Mouse (Mus musculus): ENCODE data around the gene Ankrd33b. TPM values are rescaled to one million over a fixed set of nuclear protein-coding genes. Genes with fewer than 3 reads are reported as not detected.

Ankrd33b gene
- total RNA-seq, 1 experiment, result 3.8 TPM

DNA sequence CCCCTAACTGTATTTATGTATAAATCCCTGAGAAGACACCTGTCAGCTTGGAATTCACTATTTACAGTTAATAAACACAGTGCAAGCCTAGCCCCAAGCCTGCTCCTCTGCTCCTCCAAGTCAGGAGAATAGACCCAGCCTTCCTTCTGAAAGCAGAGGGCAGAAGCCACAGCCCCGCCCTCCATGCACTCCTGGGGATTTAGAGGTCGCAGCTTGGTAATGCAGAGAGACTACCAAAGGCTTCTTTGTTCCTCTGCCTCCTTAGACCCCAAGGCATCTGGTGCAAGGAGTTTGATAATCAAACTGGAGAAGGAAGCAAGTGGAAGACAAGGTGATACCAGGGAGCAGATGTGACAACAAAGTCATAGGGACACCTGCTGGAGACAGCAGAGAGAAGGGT lies 73.2 kb downstream of the Ankrd33b start:
- Histone ChIP-seq H3K9ac (ENCODE audit: insufficient read depth, low read depth, low read length, poor library complexity, severe bottlenecking) (no peak overlapping the region), H3K4me3 (ENCODE audit: insufficient read depth in 1 of 2, low read depth in 1 of 2, low read length in 2 of 2, poor library complexity in 1 of 2, severe bottlenecking in 1 of 2) (no peak overlapping the region), H3K27ac (ENCODE audit: insufficient read depth, low read depth, low read length, poor library complexity, severe bottlenecking) (no peak overlapping the region), H3K36me3 (ENCODE audit: control insufficient read depth, insufficient read depth, low read length, poor library complexity, severe bottlenecking) (no peaks in the 10 kb centered on the region), H3K9me3 (ENCODE audit: control insufficient read depth, insufficient read depth, low read depth, low read length) (no peaks in the 10 kb centered on the region), H3K4me1 (ENCODE audit: control insufficient read depth in 2 of 2, insufficient read depth in 2 of 2, low read length in 2 of 2, poor library complexity in 1 of 2) (peaks cover 0 to 7% of the 10 kb centered on the region in 2 experiments; a peak in 2 of 4 replicates)
- no peak for TF ChIP-seq ZC3H11A (IDR thresholded peaks at IDR 0.05; ENCODE audit: borderline replicate concordance, low read depth, low read length)
- no peak for TF ChIP-seq MAFK (IDR thresholded peaks at IDR 0.05; ENCODE audit: insufficient read depth, low read depth, low read length)
- no peak for TF ChIP-seq ZNF384 (IDR thresholded peaks at IDR 0.05; ENCODE audit: low read depth, low read length)
- TF ChIP-seq CHD2 (IDR thresholded peaks at IDR 0.05; ENCODE audit: low read depth, low read length), result no peak
- TF ChIP-seq HCFC1 (IDR thresholded peaks at IDR 0.05; ENCODE audit: borderline replicate concordance, insufficient read depth, low read length), result no peak
- in situ Hi-C loops (cut with MboI; ENCODE audit: low sequenced_read_pairs in 2 of 2, unreplicated experiment in 2 of 2), result no loop called here
- peak; percentile 46 for DNase-seq (ENCODE audit: low read depth, low spot score)

GRCm38 (mm10) chr15:31292627-31293026 lies 74.9 kb downstream of the Ankrd33b start:
- in situ Hi-C loops (cut with MboI; ENCODE audit: low sequenced_read_pairs in 2 of 2, unreplicated experiment in 2 of 2), result no loop called here
- no peak for DNase-seq (ENCODE audit: low read depth, low spot score)
- peaks cover 0 to 7% of the 10 kb centered on the region in 2 experiments; a peak in 2 of 4 replicates for H3K4me1 ChIP-seq (ENCODE audit: control insufficient read depth in 2 of 2, insufficient read depth in 2 of 2, low read length in 2 of 2, poor library complexity in 1 of 2)
- no peaks in the 10 kb centered on the region for H3K36me3 ChIP-seq (ENCODE audit: control insufficient read depth, insufficient read depth, low read length, poor library complexity, severe bottlenecking)
- no peak overlapping the region for H3K9ac ChIP-seq (ENCODE audit: insufficient read depth, low read depth, low read length, poor library complexity, severe bottlenecking)
- no peak overlapping the region for H3K4me3 ChIP-seq (ENCODE audit: insufficient read depth in 1 of 2, low read depth in 1 of 2, low read length in 2 of 2, poor library complexity in 1 of 2, severe bottlenecking in 1 of 2)
- TF ChIP-seq ZNF384 (IDR thresholded peaks at IDR 0.05; ENCODE audit: low read depth, low read length), result no peak
- no peak for TF ChIP-seq HCFC1 (IDR thresholded peaks at IDR 0.05; ENCODE audit: borderline replicate concordance, insufficient read depth, low read length)
- no peak for TF ChIP-seq ZC3H11A (IDR thresholded peaks at IDR 0.05; ENCODE audit: borderline replicate concordance, low read depth, low read length)
- no peak for TF ChIP-seq MAFK (IDR thresholded peaks at IDR 0.05; ENCODE audit: insufficient read depth, low read depth, low read length)
- TF ChIP-seq CHD2 (IDR thresholded peaks at IDR 0.05; ENCODE audit: low read depth, low read length), result no peak
- H3K27ac ChIP-seq (ENCODE audit: insufficient read depth, low read depth, low read length, poor library complexity, severe bottlenecking), result no peak overlapping the region
- H3K9me3 ChIP-seq (ENCODE audit: control insufficient read depth, insufficient read depth, low read depth, low read length), result no peaks in the 10 kb centered on the region

DNA sequence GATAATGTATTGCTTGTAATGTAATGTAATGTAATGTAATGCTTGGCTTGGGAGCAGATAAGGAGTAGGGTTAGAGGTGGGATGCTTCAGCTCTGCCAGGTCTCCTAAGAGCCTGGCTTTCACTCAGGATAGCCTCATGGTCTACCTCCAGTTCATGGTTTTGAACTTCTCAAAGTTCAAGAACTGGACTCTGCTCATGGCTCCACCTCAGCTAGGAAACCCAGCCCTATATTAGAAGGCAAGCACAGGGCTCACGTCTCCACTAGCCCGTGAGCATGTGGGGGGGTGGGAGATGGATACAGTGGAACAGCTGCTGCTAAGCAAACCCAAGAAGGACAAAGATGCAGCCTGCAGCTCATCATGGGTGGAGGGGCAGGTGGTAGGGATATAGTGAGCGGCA lies 81.8 kb downstream of the Ankrd33b start:
- no peak overlapping the region for H3K27ac ChIP-seq (ENCODE audit: insufficient read depth, low read depth, low read length, poor library complexity, severe bottlenecking)
- H3K4me1 ChIP-seq (ENCODE audit: control insufficient read depth in 2 of 2, insufficient read depth in 2 of 2, low read length in 2 of 2, poor library complexity in 1 of 2), result no peaks in the 10 kb centered on the region
- TF ChIP-seq ZNF384 (IDR thresholded peaks at IDR 0.05; ENCODE audit: low read depth, low read length), result no peak
- no peak for TF ChIP-seq HCFC1 (IDR thresholded peaks at IDR 0.05; ENCODE audit: borderline replicate concordance, insufficient read depth, low read length)
- TF ChIP-seq CHD2 (IDR thresholded peaks at IDR 0.05; ENCODE audit: low read depth, low read length), result no peak
- no peak for TF ChIP-seq ZC3H11A (IDR thresholded peaks at IDR 0.05; ENCODE audit: borderline replicate concordance, low read depth, low read length)
- no peak for TF ChIP-seq MAFK (IDR thresholded peaks at IDR 0.05; ENCODE audit: insufficient read depth, low read depth, low read length)
- H3K36me3 ChIP-seq (ENCODE audit: control insufficient read depth, insufficient read depth, low read length, poor library complexity, severe bottlenecking), result no peaks in the 10 kb centered on the region
- no peaks in the 10 kb centered on the region for H3K9me3 ChIP-seq (ENCODE audit: control insufficient read depth, insufficient read depth, low read depth, low read length)
- DNase-seq (ENCODE audit: low read depth, low spot score), result no peak
- in situ Hi-C loops (cut with MboI; ENCODE audit: low sequenced_read_pairs in 2 of 2, unreplicated experiment in 2 of 2), result no loop called here
- no peak overlapping the region for H3K9ac ChIP-seq (ENCODE audit: insufficient read depth, low read depth, low read length, poor library complexity, severe bottlenecking)
- no peak overlapping the region for H3K4me3 ChIP-seq (ENCODE audit: insufficient read depth in 1 of 2, low read depth in 1 of 2, low read length in 2 of 2, poor library complexity in 1 of 2, severe bottlenecking in 1 of 2)

DNA sequence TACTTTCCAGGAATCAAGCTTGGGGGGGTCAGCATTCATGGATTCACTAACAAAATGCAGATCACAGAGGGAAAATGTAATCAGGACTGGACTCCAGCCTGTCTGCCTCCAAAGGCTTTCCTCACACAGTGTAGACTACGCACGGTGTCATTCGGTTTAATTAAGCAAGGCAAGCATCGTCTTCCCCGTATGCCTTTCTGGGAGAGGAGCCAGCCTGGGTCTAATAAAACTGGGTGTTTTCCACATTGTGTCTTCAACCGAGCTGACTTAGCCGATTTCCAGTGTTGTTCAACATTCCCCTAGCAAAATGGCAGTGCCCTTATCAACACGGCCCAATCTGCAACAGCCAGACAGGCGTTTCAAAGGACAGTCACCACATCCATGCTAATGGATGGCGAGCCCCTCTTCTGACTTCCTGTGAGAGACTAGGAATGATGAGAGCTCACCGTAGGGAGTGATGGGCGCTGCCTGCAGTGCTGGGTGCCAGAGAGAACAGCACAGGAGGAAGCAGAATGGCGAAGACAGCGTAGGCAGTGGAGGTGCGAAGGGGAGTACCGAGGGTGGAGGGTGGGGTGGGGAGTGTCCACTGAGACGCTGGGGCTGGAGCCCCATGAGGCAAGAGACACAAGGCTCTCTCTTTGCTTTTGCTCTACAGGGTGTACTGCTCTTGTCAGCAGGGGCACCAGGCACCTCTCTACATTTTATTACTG lies 82.4 kb downstream of the Ankrd33b start:
- TF ChIP-seq CHD2 (IDR thresholded peaks at IDR 0.05; ENCODE audit: low read depth, low read length), result no peak
- Histone ChIP-seq H3K36me3 (ENCODE audit: control insufficient read depth, insufficient read depth, low read length, poor library complexity, severe bottlenecking) (no peaks in the 10 kb centered on the region), H3K4me1 (ENCODE audit: control insufficient read depth in 2 of 2, insufficient read depth in 2 of 2, low read length in 2 of 2, poor library complexity in 1 of 2) (no peaks in the 10 kb centered on the region), H3K9ac (ENCODE audit: insufficient read depth, low read depth, low read length, poor library complexity, severe bottlenecking) (no peak overlapping the region), H3K27ac (ENCODE audit: insufficient read depth, low read depth, low read length, poor library complexity, severe bottlenecking) (no peak overlapping the region), H3K9me3 (ENCODE audit: control insufficient read depth, insufficient read depth, low read depth, low read length) (no peaks in the 10 kb centered on the region), H3K4me3 (ENCODE audit: insufficient read depth in 1 of 2, low read depth in 1 of 2, low read length in 2 of 2, poor library complexity in 1 of 2, severe bottlenecking in 1 of 2) (no peak overlapping the region)
- in situ Hi-C loops (cut with MboI; ENCODE audit: low sequenced_read_pairs in 2 of 2, unreplicated experiment in 2 of 2), result no loop called here
- DNase-seq (ENCODE audit: low read depth, low spot score), result no peak

- Histone ChIP-seq H3K4me1 (ENCODE audit: control insufficient read depth in 2 of 2, insufficient read depth in 2 of 2, low read length in 2 of 2, poor library complexity in 1 of 2) (no peaks in the 10 kb centered on the region), H3K27ac (ENCODE audit: insufficient read depth, low read depth, low read length, poor library complexity, severe bottlenecking) (no peak overlapping the region), H3K9ac (ENCODE audit: insufficient read depth, low read depth, low read length, poor library complexity, severe bottlenecking) (no peak overlapping the region), H3K4me3 (ENCODE audit: insufficient read depth in 1 of 2, low read depth in 1 of 2, low read length in 2 of 2, poor library complexity in 1 of 2, severe bottlenecking in 1 of 2) (no peak overlapping the region), H3K36me3 (ENCODE audit: control insufficient read depth, insufficient read depth, low read length, poor library complexity, severe bottlenecking) (no peaks in the 10 kb centered on the region), H3K9me3 (ENCODE audit: control insufficient read depth, insufficient read depth, low read depth, low read length) (no peaks in the 10 kb centered on the region)
- no peak for DNase-seq (ENCODE audit: low read depth, low spot score)
- no peak for TF ChIP-seq CHD2 (IDR thresholded peaks at IDR 0.05; ENCODE audit: low read depth, low read length)
- no peak for TF ChIP-seq ZNF384 (IDR thresholded peaks at IDR 0.05; ENCODE audit: low read depth, low read length)
- no peak for TF ChIP-seq ZC3H11A (IDR thresholded peaks at IDR 0.05; ENCODE audit: borderline replicate concordance, low read depth, low read length)
- no peak for TF ChIP-seq MAFK (IDR thresholded peaks at IDR 0.05; ENCODE audit: insufficient read depth, low read depth, low read length)
- no peak for TF ChIP-seq HCFC1 (IDR thresholded peaks at IDR 0.05; ENCODE audit: borderline replicate concordance, insufficient read depth, low read length)
- in situ Hi-C loops (cut with MboI; ENCODE audit: low sequenced_read_pairs in 2 of 2, unreplicated experiment in 2 of 2), result no loop called here
Measured at GRCm38 (mm10) chr15:31284142-31284541, 83.4 kb downstream of the Ankrd33b start.

All from ES-E14 (cell line).